Mouse (Mus musculus): Measurements from ENCODE around the gene Fgf18. TPM values are rescaled to one million over a fixed set of nuclear protein-coding genes. Genes with fewer than 3 reads are reported as not detected.
A peak's percentile ranks its signal among the peaks of the same experiment; 100 is the strongest.

Gene Fgf18
- total RNA-seq (2021): 1 to 10 TPM; 3.2 to 3.5 TPM

DNA sequence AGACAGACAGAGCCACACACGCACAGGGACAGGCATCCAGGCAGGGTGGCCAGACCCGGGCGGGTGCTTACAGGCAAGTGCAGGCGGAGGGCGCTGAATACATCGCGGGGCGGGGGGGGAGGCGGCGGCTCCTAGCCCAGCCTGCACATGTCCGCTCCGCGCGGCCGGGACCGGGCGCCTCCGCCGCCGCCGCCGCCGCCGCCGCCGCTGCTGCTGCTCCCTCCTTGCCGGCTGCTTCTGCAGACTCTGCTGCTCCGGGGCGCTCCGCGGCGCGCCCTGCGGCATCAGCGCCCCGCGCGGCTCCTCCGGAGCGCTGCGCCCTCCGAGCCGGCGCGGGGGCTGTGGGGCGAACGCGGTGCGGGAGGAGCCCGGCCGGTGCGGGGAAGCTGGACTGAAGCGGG lies at the start of gene Fgf18:
Fgf18 (minus strand) TSS at position 230 of the 401 bp plus-strand sequence.
- DNase-seq (ENCODE audit: low spot score in 2 of 2): peak in 1 of 2 experiments; percentile 40
- intact Hi-C loops (cut with DNase I): loop anchor here (5.0 to 10.0 kb wide), 3 partner anchors 70 to 502 kb away; partner anchors contain the start of gene Fbxw11

DNA sequence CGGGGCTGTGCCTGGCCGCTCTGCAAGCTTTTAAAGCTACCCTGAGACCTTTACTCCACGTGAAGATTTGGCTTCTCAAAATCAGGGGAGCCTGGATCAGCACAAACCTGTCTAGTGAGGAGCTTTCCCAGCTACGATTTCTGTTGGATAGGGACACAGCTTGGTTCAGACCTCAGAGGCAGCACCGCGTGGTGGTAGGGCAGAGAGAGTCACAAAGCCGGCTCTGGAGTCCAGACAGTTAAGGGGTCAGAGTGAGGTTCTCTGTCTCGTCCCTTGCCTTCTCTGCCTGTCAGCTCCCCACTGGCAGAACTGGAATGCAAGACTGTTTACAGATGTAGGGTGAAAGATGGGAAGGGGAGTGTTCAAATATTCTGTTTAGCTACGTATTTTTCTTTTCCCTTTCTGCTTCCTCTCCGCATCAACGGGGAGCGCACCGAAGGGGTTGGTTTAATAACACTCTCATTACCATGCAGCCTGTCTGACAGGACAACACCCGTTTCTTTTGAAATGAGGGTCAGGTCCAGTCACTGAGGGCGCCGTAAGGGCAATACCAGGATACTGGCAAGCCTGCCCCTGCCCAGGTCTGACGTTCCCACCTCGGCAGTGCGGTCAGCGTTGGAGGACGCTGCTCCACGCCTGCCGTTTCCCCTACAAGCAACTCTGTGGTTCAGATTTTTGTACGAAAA lies 49.4 kb upstream of the Fgf18 start:
- intact Hi-C loops (cut with DNase I): no loop called here
- no peak for DNase-seq (ENCODE audit: low spot score in 2 of 2)

DNA sequence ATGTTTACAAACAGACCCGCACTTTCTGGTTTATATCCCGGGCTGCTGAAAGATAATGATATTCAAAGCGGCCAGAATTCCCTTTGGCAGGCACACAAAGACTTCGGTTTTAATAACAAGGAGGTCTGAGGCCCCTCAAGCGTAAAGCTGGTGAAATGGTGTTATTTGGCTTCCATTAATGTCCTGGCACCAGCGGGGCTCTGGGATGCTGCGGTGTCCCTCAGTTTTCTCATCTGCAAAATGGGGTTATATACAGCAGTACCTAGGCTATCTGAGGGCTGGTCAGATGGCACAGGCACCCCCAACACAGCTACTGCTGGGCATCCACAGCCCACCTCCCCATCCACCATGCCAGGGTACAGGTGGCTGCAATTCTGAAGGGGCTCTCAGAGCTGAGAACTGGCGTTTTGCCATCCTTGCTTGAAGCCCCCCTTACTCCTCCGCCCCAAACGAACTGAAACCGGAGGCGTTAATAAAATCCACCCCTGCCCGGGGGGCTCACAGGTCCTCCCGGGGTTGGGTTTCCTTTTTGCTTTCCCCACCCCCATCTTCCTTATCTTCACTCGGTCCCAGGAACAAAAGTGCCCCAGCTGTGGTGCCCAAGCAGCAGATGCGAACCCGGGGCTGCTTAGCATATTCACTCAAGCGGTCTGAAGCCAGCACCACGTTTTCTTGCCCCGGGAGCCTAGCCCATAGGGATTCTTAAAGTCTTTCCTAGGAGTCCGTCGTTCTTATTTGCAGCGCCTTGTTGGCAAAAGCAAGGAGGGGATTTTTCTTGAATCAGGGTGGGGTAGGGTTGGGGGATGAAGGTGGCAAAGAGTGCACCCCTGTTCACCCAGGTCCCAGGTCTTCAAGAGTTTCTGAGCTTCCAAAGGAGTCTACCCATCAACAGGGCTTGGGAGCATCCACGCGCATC lies 48.6 kb upstream of the Fgf18 start:
- no peak for DNase-seq (ENCODE audit: low spot score in 2 of 2)
- intact Hi-C loops (cut with DNase I): no loop called here

DNA sequence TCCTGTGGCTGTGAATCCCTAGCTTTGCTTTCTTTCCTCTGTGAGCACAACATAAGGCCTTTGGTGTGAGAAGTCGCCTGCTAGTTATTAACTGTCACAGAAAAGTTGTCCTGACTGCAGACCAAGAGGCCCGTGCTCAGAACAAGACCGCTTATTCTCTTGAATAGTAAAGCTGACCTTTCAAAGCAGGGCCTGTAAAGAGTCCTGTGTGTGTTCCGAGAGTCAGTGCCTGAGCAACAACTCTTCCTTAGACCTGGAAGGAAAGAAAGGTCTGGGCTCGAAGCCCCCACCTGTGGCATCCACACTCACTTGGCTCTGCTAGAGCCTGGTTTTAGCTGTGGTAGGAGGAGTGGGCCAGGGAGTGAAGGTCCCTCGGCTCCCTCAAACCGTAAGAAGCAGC lies 47.9 kb upstream of the Fgf18 start:
- intact Hi-C loops (cut with DNase I): no loop called here
- no peak for DNase-seq (ENCODE audit: low spot score in 2 of 2)

- DNase-seq (ENCODE audit: low spot score in 2 of 2): no peak
- intact Hi-C loops (cut with DNase I): no loop called here
These were observed 46.5 kb upstream of the Fgf18 start for GRCm38 (mm10) chr11:33193695-33194094.

DNA sequence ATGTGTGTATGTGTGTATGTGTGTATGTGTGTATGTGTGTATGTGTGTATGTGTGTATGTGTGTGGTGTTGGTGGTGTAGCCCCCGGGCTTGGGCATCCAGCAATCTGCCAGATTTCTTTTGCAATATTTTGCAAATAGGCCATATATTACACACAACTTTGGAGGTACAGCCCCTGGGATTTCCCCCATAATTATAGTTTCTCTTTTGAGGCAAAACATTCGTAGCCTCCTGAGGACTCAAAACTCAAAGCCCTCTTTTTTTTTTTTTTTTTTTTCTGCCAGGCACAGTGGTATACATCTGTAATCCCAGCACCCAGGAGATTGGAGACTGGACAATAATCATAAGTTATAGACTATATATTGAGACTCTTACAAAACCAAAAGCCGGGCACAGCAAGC lies 34.6 kb upstream of the Fgf18 start:
- intact Hi-C loops (cut with DNase I): no loop called here
- DNase-seq (ENCODE audit: low spot score in 2 of 2): no peak

DNA sequence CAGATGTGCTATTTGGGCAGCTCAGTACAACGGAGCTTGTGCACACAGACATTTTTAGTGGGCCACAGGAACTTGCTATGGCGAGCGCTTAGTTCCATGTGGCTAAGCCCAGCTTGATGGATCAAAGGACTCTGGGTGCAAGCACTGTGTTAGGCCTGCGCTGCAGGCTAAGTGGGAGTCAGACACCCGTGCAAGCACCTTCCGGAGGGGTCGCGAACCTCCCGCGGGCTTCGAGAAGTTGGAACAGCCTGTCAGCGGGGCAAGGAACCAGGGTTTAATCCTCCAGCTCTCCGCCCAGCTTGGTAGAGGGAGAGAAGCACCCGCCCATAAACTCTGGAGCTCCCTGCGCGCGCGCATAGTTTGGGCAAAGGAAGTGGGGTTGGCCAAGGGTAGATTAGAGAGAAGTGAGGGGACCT lies 33.5 kb upstream of the Fgf18 start:
- intact Hi-C loops (cut with DNase I): no loop called here
- no peak for DNase-seq (ENCODE audit: low spot score in 2 of 2)

- no peak for DNase-seq (ENCODE audit: low spot score in 2 of 2)
- intact Hi-C loops (cut with DNase I): loop anchor here (5.0 to 10.0 kb wide), 2 partner anchors 255 to 737 kb away; no protein-coding TSS in a partner anchor
These were observed 32.6 kb upstream of the Fgf18 start for GRCm38 (mm10) chr11:33179802-33180201.

DNA sequence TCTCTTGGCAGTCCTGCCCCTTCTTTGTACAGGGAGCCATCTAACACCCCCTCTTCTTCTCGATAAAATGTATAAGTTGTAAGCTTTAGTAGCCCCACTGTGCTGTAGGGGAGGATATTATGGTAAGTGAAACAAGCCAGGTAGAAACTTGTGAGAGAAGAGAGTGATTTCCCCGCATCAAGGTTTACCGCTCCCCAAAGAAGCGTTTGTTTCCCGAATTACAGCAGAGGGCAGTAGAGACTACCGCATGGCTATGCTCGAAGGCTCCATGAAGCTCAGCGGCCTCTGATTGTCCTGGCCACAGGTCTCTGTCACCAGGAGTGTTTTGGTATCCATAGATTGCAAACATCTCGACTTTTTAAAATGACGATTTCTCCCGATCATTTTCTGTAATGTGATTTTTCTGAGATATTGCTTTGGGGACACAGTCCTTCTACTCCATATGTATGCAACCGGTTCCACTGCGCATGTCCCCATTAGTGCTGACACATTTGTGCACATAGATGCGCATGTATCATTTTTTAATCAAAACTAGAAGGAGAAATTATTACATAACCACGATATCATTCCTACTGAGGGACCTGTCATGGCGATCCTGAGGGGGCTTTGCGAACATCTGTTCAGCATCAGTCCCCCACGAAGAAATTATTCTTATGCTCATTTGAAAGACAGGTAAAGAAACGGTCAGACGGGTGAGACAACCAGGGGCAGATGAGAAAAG lies 29.5 kb upstream of the Fgf18 start:
- peak; percentile 34 to 56 for DNase-seq (ENCODE audit: low spot score in 2 of 2)
- intact Hi-C loops (cut with DNase I): loop anchor here (1.0 to 10.0 kb wide), 6 partner anchors 118 to 741 kb away; no protein-coding TSS in a partner anchor

DNA sequence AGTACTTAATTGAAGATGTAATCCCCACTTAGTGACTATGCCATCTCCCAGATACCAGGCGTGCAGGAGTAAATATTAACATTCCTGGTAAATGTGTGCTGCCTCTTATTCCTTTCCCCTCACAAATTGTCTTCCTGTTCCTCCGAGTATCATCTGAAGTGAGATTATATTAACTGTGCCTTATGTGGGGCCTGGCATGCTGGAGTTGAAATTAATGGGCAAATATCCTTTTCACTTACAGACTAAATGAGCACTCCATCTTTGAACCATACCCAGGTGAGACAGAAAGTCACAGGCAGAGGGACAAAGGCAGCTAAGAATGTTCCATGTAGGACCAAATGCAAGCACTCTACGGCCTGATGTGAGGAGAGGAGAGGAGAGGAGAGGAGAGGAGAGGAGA lies 28.6 kb upstream of the Fgf18 start:
- intact Hi-C loops (cut with DNase I): loop anchor here (1.0 to 10.0 kb wide), 6 partner anchors 119 to 742 kb away; no protein-coding TSS in a partner anchor
- DNase-seq (ENCODE audit: low spot score in 2 of 2): no peak

DNA sequence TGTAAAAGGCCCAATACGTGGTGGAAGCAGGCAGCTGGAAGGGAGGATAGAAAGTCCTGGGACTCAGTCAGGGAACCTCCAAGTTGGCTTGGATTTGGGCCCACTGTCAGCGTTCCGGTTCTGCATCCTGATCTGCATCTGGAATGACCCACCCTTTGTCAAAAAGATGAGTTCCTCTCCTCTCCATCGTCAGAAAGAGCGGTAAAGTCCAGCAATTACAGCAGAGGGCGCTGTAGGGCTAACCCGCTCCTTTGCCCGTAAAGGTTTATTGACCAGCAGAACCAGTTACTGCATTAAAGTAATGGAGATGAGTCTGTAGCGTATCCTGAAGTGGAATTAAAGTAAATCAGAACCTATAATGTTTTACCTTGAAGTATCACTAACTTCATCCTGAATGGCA lies 23.3 kb upstream of the Fgf18 start:
- peak; percentile 18 to 34 for DNase-seq (ENCODE audit: low spot score in 2 of 2)
- intact Hi-C loops (cut with DNase I): loop anchor here (10.0 kb wide), 1 partner anchor 264 kb away; no protein-coding TSS in a partner anchor

DNA sequence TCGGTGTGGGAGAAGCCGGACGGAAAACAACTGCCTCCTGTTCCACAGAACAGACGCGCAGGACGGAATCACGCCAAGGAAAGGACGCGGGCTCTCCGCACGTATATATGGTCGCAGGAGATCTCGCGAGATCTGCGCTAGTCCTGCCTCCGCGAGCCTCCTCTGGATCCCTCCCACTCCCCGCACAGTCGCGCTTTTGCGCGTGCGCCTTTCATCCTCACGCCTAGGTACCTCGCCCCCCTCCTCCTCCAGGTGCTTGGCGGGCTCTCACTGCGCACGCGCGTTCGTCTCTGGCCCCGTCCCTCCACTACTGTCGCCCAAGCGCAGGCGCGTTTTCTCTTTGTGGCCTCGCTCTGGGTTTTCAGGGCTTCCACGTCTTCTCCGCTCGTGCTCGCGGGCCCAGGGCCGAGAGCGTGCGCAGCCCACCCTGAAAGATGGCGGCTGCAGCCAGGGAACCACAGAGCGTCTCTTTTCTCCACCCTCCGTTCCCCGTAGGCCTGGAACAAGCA lies 15.9 kb upstream of the Fgf18 start, which contains the start of gene Npm1:
Npm1 (minus strand) TSS at position 209 of the 509 bp plus-strand sequence.
- intact Hi-C loops (cut with DNase I): loop anchor here (1.0 kb wide), 1 partner anchor 36 kb away; no protein-coding TSS in a partner anchor
- DNase-seq (ENCODE audit: low spot score in 2 of 2): peak; percentile 100

GRCm38 (mm10) chr11:33162211-33162997 lies 15.2 kb upstream of the Fgf18 start:
- intact Hi-C loops (cut with DNase I): no loop called here
- DNase-seq (ENCODE audit: low spot score in 2 of 2): peak; percentile 56 to 61

DNA sequence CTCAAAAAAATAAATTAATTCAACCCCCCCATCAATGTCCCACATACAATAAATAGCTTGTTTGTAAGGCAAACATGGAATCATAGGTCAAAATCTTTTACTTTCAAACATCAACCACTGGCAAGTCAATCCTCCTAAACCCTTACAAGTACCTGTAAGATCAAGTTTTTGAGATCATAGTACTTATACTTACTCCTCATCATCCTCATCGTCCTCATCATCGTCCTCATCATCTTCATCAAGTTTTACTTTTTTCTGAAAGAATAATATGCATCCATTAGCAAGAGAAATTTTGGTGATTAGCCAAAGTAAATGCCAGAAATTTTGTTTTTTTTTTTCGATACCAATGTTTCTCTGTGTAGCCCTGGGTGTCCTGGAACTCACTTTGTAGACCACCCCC lies 12.5 kb upstream of the Fgf18 start:
- no peak for DNase-seq (ENCODE audit: low spot score in 2 of 2)
- intact Hi-C loops (cut with DNase I): no loop called here

GRCm38 (mm10) chr11:33157453-33158196 lies 10.4 kb upstream of the Fgf18 start:
- intact Hi-C loops (cut with DNase I): no loop called here

GRCm38 (mm10) chr11:33156436-33157015 lies 9.3 kb upstream of the Fgf18 start:
- intact Hi-C loops (cut with DNase I): no loop called here
- no peak for DNase-seq (ENCODE audit: low spot score in 2 of 2)

More at GRCm38 (mm10) chr11:33157453-33158196, 10.4 kb upstream of the Fgf18 start:
- DNase-seq (ENCODE audit: low spot score in 2 of 2): no peak

- intact Hi-C loops (cut with DNase I): no loop called here
- no peak for DNase-seq (ENCODE audit: low spot score in 2 of 2)
These were observed 7.3 kb upstream of the Fgf18 start for GRCm38 (mm10) chr11:33154459-33154858.

- intact Hi-C loops (cut with DNase I): no loop called here
- DNase-seq (ENCODE audit: low spot score in 2 of 2): no peak
These were observed 5.8 kb upstream of the Fgf18 start for GRCm38 (mm10) chr11:33152997-33153396.

All from left cerebral cortex, postnatal 25 days (tissue).